Mouse (Mus musculus): Measurements from ENCODE around the gene Gm28038.

DNA sequence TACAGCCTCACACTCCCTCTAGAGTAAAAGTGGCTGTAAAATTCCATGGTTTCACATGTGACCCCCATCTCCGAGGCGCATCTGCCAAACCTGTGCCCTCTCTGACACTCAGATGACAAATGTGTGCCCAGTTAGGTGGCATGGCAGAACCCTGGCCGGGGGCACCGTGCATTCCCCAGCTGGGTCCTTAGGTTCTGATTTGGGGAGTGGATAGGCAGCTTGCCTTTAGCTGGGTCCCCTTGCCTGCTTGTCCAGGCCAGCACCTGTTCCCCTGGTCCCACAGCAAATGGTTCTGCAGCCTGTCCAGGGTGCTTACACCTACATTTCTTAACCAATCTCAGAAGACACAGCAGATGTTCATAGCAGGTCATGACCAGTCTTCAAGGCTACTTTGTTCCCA is 37.5 kb upstream of the Gm28038 start:
- no peak for TF ChIP-seq CTCF (IDR thresholded peaks at IDR 0.05; ENCODE audit: borderline replicate concordance, control insufficient read depth, extremely low read depth, insufficient read depth, low read length, poor library complexity)
- TF ChIP-seq POLR2A (IDR thresholded peaks at IDR 0.05; ENCODE audit: control insufficient read depth, extremely low read depth, insufficient read depth, low read length, poor library complexity), result no peak
